Mouse (Mus musculus): ENCODE results near the gene Best1. TPM values are rescaled to one million over a fixed set of nuclear protein-coding genes. Genes with fewer than 3 reads are reported as not detected.

Gene Best1
- polyA plus RNA-seq, 1 experiment from 2014 or later: 0.61 TPM

GRCm38 (mm10) chr19:9984111-9985055, 17.1 kb downstream of the Best1 start:
- 72% methylated on average over 20 of the region's 20 CpGs for WGBS
- Histone ChIP-seq H3K27me3 (replicated peaks; ENCODE audit: control insufficient read depth, insufficient read depth, low read length) (no peaks in the 10 kb centered on the region), H3K9me3 (ENCODE audit: control insufficient read depth) (no peaks in the 10 kb centered on the region), H3K9ac (ENCODE audit: low read depth, low read length) (peak overlapping the region; percentile 98), H3K27ac (ENCODE audit: low read depth, low read length) (peak overlapping the region; percentile 99; the same call in 1 of the 2 replicates), H3K36me3 (ENCODE audit: control insufficient read depth, insufficient read depth) (peaks cover 21% of the 10 kb centered on the region), H3K4me2 (replicated peaks; ENCODE audit: low read depth) (peak overlapping the region; percentile 74), H3K4me1 (replicated peaks; ENCODE audit: control insufficient read depth, insufficient read depth, low read length) (peaks cover 6% of the 10 kb centered on the region; the same call in 1 of the 2 replicates), H3K4me3 (ENCODE audit: low read depth, low read length) (peak overlapping the region; percentile 99)
- TF ChIP-seq CTCF (IDR thresholded peaks at IDR 0.05; ENCODE audit: low read depth): no peak
- ATAC-seq: no peak

GRCm38 (mm10) chr19:9982852-9983542, 18.4 kb downstream of the Best1 start:
- WGBS: under 1% methylated on average over 30 of the region's 31 CpGs
- Histone ChIP-seq H3K9me3 (ENCODE audit: control insufficient read depth) (no peaks in the 10 kb centered on the region), H3K27ac (ENCODE audit: low read depth, low read length) (peak overlapping the region; percentile 99), H3K27me3 (replicated peaks; ENCODE audit: control insufficient read depth, insufficient read depth, low read length) (no peaks in the 10 kb centered on the region), H3K9ac (ENCODE audit: low read depth, low read length) (peak overlapping the region; percentile 98), H3K36me3 (ENCODE audit: control insufficient read depth, insufficient read depth) (peaks cover 21% of the 10 kb centered on the region), H3K4me1 (replicated peaks; ENCODE audit: control insufficient read depth, insufficient read depth, low read length) (peaks cover 13% of the 10 kb centered on the region), H3K4me3 (ENCODE audit: low read depth, low read length) (peak overlapping the region; percentile 99), H3K4me2 (replicated peaks; ENCODE audit: low read depth) (peak overlapping the region; percentile 74)
- TF ChIP-seq CTCF (IDR thresholded peaks at IDR 0.05; ENCODE audit: low read depth): peak; percentile 20; the same call in 1 of the 2 replicates
- peak; percentile 77 for ATAC-seq

- peaks cover 21% of the 10 kb centered on the region for H3K36me3 ChIP-seq (ENCODE audit: control insufficient read depth, insufficient read depth)
- H3K27ac ChIP-seq (ENCODE audit: low read depth, low read length): peak overlapping the region; percentile 99
- peak overlapping the region; percentile 74 for H3K4me2 ChIP-seq (replicated peaks; ENCODE audit: low read depth)
- peak; percentile 96 for ATAC-seq
- peak overlapping the region; percentile 99 for H3K4me3 ChIP-seq (ENCODE audit: low read depth, low read length)
- WGBS: under 1% methylated on average over 59 of the region's 59 CpGs
- TF ChIP-seq CTCF (IDR thresholded peaks at IDR 0.05; ENCODE audit: low read depth): peak; percentile 22; the same call in 1 of the 2 replicates
- no peaks in the 10 kb centered on the region for H3K9me3 ChIP-seq (ENCODE audit: control insufficient read depth)
- H3K4me1 ChIP-seq (replicated peaks; ENCODE audit: control insufficient read depth, insufficient read depth, low read length): peaks cover 13% of the 10 kb centered on the region
- peak overlapping the region; percentile 98 for H3K9ac ChIP-seq (ENCODE audit: low read depth, low read length)
- no peaks in the 10 kb centered on the region for H3K27me3 ChIP-seq (replicated peaks; ENCODE audit: control insufficient read depth, insufficient read depth, low read length)
Observed at GRCm38 (mm10) chr19:9982151-9982851, 19.1 kb downstream of the Best1 start.

- Histone ChIP-seq H3K4me3 (ENCODE audit: low read depth, low read length) (peak overlapping the region; percentile 99), H3K4me2 (replicated peaks; ENCODE audit: low read depth) (peak overlapping the region; percentile 74), H3K9me3 (ENCODE audit: control insufficient read depth) (no peaks in the 10 kb centered on the region), H3K9ac (ENCODE audit: low read depth, low read length) (peak overlapping the region; percentile 98), H3K27me3 (replicated peaks; ENCODE audit: control insufficient read depth, insufficient read depth, low read length) (no peaks in the 10 kb centered on the region), H3K27ac (ENCODE audit: low read depth, low read length) (peak overlapping the region; percentile 99), H3K4me1 (replicated peaks; ENCODE audit: control insufficient read depth, insufficient read depth, low read length) (peaks cover 13% of the 10 kb centered on the region), H3K36me3 (ENCODE audit: control insufficient read depth, insufficient read depth) (peaks cover 21% of the 10 kb centered on the region)
- ATAC-seq: no peak
- WGBS: 54% methylated on average over 4 of the region's 4 CpGs
- no peak for TF ChIP-seq CTCF (IDR thresholded peaks at IDR 0.05; ENCODE audit: low read depth)
Observed at GRCm38 (mm10) chr19:9981621-9982020, 19.8 kb downstream of the Best1 start.

- no peak for ATAC-seq
- no peak for TF ChIP-seq CTCF (IDR thresholded peaks at IDR 0.05; ENCODE audit: low read depth)
- H3K36me3 ChIP-seq (ENCODE audit: control insufficient read depth, insufficient read depth): peaks cover 15% of the 10 kb centered on the region
- H3K9me3 ChIP-seq (ENCODE audit: control insufficient read depth): no peaks in the 10 kb centered on the region
- H3K4me3 ChIP-seq (ENCODE audit: low read depth, low read length): no peak within 1 kb of the TSS
- peak within 1 kb of the TSS; percentile 99 for H3K27ac ChIP-seq (ENCODE audit: low read depth, low read length)
- H3K4me2 ChIP-seq (replicated peaks; ENCODE audit: low read depth): peak within 1 kb of the TSS; percentile 74
- WGBS: 91% methylated on average over 4 of the region's 4 CpGs
- H3K4me1 ChIP-seq (replicated peaks; ENCODE audit: control insufficient read depth, insufficient read depth, low read length): peaks cover 13% of the 10 kb centered on the region
- no peaks in the 10 kb centered on the region for H3K27me3 ChIP-seq (replicated peaks; ENCODE audit: control insufficient read depth, insufficient read depth, low read length)
- no peak within 1 kb of the TSS for H3K9ac ChIP-seq (ENCODE audit: low read depth, low read length)
Observed at GRCm38 (mm10) chr19:9980258-9980657, 21.2 kb downstream of the Best1 start, which contains the start of gene Fth1. Gene Fth1 (plus strand): TSS chr19:9980598.

All from intestine, postnatal 0 days (tissue).